Mouse (Mus musculus) ovary, postnatal 14 days (tissue): Measurements from ENCODE around the gene Sbp.
"Not testable (repeated sequence)": the region's sequence is repeated elsewhere in the genome, so short reads cannot be mapped to it uniquely, and the experiment has no call there.

Source experiments
- DNase-seq: peaks from one replicate; pipeline ENCODE4 v3.0.0; 2022; ENCODE audit warnings: low spot score

Sbp gene

DNA sequence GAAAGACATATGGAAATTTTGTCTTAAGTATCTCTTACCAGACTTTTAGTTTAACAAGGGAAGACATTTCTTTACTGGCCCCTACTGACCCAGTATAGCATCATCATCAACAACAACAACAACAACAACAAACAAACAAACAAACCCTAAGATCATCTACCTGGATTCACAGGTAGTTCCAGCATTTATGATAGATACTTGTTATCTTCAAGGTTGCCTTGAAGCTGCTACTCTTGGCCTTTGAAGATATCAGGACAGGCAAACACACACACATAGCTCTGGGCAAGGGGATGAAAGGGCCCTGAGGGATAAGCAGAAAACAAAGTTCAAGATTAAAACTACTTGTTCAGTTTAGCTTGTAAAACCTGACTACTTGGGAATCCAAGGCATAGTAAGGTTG lies at the start of gene Sbp:
TSS of gene Sbp (plus strand) at position 301 of the 400 bp plus-strand sequence.
- DNase-seq, result no peak

DNA sequence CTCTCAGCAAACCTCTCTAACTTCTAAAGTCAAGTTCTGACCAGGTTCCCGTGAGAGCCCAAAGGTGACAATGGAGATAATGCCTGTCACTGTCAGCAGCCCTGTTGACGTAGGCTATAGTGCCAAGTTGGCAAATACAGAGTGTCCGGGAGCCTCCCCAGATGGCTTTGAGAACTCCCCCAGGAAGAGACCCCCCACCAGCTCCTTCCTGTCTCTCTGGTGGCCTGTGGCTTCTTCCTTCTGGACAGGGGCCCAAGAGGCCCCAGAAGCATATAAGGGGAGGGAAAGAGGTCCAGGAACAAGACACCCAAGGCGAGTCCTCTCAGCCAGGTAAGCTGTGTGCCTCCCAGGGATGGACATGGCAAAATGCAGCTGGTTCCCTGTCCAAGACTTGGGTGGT lies 24.3 kb upstream of the Sbp start, which contains the start of gene Dcpp3:
TSS of gene Dcpp3 (plus strand) at position 301 of the 400 bp plus-strand sequence.
- DNase-seq, result not testable (repeated sequence)

DNA sequence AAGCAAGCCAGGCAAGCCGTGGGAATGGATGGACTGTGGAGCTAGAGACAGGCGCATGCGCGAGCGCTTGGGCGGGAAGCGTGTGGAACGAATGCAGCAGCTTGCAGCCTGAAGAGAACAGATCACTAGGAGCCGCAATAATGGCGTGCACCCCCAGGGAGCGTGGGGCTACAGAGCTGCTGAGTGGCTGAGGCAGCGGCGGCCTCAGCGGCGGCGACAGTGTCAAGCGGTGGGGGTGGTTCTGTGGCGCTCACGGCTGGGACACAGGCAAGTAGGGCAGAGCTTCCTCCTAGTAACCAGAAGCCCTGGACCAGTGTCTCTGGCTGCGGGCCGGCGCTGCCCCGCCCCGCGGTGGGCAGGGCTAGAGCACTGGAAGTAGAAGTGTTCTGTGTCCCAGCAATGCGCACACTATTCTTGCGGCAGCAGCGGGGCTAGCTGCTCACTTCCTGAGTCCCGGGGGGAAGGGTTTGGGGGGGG lies 16.9 kb upstream of the Sbp start:
- DNase-seq, result peak; percentile 75

DNA sequence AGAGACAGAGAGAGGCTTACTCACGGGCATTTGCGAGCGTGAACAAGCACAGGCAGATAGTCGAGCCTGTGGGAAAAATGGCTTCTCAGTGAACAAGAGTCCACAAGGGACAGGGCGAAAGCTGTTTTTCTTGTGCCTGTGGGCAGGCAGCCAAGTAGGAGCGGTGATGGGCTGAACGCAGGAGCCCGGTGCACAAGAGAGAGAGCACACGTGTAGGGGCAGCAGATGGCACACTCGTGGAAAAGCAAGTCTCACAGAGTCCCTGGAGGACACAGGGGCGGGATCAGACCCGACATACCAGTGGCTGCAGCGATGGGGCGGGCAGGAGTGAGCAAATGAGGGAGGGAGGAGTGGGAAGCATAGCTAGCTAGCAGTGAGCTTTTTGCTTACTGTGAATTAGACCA lies 16.4 kb upstream of the Sbp start:
- DNase-seq, result peak; percentile 55

DNA sequence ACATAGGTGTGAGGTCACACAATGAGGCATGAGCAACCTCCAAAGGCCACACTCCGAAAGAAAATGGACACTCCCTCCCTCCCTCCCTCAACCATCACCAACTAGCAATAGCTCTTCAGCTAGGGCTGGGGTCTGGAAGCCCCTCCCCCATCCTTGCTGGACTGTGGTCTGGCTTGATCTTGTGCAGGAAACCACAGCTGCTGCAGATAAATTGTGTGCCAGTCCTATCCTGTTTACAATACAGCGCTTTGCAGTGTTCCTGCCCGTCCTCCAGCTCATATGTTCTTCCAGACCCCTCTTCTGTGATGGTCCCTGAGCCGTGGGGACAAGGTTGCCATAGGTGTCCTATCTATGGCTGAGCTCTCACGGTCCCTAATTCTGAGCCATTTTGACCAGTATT lies 10.3 kb upstream of the Sbp start:
- no peak for DNase-seq

DNA sequence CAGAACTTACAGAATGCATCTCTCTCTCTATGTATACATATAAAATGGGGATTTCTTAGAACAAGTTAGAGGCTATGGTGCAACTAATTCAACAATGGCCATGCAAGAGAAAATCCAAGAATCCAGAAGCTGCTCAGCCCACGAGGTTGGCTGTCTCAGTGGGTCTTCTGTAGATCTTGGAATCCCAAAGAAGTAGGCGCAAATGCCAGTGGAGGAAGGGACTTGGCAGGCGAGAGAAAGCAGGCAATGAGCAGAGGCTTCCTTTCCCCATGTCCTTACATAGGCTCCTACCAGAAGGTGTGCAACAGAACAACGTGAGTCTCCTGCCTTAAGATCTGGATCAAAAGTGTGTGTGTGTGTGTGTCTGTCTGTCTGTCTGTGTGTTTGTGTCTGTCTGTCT lies 6.0 kb downstream of the Sbp start:
- not testable (repeated sequence) for DNase-seq

DNA sequence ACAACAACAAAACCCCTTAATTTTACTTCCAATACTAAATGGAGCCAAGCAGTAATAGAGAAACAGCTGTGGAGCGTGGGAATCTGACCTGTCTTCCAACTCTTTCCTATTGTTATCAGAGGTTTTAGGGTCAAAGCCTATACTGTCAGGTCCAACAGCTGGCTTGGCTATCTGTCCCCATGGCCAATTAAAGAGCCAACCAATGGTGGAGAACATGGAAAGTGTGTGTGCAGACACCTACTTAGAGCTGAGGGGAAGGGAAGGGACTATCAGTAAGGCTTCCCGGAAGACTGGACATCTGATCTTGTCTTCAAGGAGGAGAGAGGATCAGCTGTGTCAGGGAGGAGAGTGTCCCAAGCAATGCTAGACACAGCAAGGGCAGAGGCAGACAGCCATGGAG lies 7.6 kb downstream of the Sbp start:
- DNase-seq, result no peak

DNA sequence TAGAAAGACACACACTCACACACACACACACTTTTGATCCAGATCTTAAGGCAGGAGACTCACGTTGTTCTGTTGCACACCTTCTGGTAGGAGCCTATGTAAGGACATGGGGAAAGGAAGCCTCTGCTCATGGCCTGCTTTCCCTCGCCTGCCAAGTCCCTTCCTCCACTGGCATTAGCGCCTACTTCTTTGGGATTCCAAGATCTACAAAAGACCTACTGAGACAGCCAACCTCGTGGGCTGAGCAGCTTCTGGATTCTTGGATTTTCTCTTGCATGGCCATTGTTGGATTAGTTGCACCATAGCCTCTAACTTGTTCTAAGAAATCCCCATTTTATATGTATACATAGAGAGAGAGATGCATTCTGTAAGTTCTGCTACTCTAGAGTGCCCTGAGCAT lies 9.4 kb downstream of the Sbp start:
- not testable (repeated sequence) for DNase-seq

DNA sequence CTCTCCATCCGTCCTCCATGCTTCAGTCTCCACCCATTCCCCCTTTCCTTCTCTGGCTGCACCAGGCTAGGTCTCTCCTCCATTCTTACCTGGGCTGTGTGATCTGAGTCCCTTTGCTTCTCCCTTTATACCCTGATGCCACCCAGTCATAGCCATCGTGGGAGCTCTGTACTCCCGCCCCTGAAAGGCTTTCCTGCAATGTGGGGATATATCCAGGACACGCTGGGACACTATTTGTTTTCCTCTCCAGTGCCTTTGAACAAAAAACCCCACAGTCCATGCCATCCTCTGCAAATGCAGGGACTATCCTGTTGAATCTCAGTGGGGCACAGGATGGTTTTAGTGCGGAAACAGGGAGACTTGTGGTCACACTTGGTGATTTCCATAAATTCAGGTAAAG lies 13.7 kb downstream of the Sbp start, which contains the start of gene Sbpl:
TSS of gene Sbpl (minus strand) at position 101 of the 400 bp plus-strand sequence.
- DNase-seq, result no peak

DNA sequence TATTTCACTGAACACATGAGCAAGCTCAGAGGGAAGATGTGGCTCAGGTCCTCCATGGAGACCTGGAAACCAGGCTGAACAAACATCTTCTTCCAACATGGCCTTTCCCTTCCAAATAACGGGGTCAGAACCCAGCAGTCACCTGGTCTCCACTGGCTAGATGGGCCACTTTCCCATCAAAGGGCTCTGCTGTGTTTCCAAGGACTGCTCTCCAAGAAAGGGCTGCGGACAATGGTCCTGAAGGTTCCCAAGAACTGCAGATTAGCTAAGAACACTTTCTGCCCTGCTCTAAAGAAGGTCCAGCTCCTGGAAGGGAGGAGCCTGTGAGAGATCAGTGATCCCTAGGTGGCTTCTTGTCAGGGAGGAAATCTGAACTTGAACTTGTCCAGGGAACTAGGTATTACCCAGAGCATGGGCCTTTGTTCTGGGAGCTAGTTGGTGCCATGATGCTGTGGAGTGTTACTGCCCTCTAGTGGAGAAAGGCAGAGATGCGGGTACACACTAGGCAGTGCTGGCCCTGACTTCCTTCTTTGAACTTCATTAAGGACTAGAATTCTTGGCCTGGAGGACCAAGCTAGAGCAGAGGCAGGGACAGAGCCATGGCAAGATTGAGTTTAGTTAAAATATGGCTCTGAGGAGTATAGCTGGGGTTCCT lies 18.7 kb downstream of the Sbp start:
- peak; percentile 74 for DNase-seq

DNA sequence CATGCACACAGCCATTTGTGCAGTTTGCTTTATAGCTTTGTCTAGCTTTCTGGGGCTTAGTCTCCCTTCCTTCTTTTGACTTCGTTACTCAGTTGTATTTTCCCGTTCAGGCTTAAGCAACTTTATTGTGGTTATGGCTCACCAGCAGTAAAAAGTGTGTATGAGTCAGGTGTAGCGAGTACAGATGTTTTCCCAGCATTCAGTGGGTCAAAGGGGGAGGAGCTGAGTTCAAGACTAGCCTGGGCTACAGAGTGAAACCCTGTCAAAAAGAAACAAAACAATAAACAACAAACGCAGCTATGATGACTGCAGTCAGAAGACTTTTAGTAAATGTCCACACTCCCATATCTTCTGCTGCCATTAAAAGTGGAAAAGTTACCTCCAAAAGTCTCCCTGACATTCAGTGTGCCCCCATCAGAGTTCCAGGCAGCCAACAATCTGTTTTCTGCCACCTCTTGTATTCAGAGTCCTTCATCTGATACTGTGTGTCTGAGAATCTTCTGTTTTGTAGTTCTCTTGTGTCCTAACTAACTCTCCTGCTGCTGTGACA lies 20.2 kb downstream of the Sbp start:
- DNase-seq, result no peak

DNA sequence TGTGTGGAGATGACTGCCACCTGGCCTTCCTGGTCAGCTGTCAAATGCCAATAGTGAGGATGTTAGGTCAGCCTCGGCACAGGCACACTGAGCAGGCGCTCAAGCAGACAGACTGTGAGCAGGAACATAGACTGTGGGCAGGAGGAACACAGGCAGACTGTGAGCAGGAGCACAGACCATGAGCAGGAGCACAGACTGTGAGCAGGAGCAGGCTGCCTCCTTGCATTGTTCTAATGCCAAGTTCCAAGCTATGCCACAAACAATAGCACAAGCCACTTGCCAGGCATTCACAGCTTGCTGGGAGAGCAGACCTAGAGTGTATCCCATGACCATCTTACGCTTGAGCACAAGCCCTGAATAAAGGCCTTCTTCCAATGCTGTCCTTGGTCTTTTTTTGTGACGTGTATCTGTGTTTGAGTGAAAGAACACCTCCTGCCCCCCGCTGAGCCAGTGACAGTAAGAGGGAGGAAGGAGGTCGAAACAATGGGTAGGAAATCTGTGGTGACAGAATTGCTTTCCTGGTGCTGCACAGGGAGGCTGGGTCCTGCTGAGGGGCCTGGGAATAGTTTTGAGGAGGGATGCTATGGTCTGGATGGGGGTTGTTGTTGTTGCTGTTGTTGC lies 24.4 kb downstream of the Sbp start:
- no peak for DNase-seq

DNA sequence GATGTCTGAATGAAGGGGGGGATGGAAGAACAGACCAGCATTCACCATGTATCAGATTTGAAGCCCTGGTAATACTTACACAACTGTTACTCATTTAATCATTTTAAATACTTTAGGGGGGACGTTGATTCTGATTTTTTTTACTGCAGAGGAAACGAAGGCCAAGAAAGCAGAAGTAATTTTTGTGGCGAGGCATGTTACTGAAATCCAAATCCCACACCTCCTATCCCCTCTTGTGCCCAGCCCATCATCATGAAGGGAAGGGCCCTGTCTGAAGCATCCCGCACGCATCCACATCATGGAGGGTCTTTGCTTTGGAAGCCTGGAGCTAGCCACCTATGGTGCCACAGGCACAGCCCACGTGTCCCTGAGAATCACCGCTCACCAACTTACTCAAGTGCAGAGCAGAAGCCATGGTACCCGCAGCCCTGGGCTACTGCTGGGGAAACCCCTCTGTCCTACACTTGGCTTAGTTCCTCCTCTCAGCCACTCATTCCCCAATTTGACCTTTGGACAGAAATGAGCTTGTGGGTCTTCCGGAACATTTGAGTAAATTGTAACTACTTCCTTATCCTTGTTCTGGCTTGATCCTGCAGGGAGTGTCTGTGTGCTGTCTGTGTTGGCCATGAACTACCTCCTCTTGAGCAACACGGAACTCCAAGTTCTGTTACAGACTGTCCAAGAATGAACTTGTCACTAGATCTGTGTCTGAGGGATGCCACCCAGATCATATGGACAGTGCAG lies 25.4 kb downstream of the Sbp start:
- no peak for DNase-seq

DNA sequence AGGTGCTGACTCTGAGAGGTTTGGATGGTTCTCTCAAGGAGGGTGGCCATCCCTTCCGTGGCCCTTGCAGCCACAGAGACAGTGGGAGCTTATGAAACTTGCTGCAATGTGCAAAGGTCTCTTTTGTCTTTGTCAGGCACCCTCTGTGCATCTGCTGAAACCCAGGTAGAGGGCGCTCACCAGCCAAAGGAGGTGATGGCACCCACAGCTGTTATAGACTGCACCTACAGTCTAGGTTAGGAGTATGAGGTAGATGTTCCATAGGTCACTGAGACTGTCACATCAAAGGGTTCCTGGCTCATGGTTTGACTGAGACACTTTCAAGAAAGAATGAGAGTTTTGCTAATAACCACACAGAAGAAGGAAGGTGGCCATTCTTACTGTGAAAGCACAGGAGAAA lies 27.3 kb downstream of the Sbp start:
- no peak for DNase-seq

DNA sequence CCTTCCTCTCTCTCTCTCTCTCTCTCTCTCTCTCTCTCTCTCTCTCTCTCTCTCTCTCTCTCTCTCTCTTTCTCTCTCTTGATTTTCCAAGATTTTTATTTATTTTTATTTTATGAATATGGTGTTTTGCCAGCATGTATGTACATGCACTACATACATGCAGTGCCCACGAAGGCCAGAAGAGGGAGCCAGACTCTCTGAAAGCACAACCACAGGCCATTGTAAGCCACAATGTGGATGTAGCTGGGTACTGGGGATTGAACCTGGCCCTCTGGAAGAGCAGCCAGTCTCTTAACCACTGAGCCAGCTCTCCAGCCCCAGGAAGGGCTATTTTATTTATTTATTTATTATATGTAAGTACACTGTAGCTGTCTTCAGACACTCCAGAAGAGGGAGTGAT lies 27.8 kb downstream of the Sbp start:
- DNase-seq, result peak; percentile 68

DNA sequence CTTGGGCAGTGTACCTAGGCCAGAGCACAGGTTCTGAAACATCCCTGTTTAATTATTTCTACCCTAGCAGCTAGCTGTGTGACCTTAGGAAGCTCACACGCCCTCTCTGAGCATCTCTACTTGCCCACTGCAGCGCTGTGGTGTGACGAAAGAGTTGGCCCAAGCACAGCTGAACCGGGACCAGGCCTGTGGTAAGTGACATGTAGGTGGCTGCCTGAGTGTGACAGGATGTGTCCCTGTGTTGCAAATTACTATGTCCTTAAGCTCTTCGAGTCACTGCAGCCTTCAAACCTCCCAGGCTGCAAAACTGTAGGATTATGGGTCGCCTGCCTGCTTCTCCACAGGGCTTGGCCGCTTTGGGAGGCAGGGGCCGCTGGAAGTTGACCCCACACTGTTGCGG lies 29.8 kb downstream of the Sbp start:
- DNase-seq, result no peak

DNA sequence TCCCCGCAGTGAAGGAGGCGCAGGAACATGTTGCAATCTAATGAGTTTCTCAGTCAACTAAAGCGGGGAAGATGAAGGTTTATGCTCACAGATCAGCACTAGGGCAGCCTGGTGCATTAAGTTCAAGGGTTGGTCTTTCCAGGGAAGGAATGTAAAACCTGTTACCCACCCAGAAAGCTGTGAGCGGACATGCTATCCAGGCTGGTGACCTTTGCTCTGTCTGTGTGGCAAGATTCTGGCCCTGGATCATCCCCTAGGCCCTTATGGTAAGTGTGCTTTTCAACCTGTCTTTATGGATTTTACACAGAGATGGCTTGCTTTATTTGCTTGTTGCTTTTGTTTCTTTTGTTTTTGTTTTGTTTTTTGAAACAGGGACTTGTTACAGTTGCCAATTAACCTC lies 35.2 kb downstream of the Sbp start:
- DNase-seq, result no peak

DNA sequence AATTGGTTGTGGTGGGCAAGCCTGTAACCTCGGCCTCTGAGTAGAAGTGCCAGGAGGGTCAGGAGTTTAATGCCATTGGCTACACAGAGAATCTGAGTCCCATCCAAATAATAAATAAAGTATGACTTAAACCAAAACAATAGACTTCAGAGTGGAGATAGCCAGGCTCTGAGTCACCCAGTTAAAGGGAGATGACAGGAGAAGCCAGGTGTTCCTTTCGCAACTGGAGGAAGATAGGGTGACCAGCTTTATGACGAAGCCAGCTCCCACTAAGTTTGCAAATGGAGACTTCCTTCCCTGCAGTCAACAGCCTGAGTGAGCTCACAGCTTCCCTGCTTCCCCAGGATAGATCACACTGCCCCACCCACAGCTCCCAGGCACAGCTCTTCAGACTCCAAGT lies 38.0 kb downstream of the Sbp start:
- DNase-seq, result no peak

DNA sequence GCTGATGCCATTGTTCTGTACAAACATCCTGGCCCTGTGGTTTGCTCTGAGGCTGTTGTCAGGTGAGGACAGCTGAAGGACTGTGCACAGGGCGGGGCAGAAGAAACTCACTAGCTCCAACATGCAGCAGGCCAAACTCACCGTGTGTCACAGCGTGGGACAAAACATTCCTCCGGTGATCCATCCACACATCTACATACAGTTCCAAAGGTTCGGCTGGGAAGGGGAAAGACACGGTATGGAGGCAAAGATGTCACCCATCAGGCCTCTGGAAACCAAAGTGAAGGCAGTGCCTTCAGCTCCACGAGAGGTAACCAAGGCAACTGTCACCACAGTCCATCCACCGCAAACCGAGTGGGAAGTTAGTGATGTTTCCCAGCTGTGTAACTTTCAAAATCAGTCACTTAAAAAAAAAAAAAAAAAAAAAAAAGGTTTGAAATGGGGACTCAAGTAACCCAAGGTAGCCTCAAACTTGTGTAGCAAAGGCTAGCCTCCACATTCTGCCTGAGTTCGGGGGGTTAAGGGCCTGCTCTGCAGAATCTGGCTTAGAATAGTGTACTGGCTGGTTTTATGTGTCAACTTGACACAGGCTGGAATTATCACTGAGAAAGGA lies 38.9 kb downstream of the Sbp start, which contains the start of gene Prss30:
TSS of gene Prss30 (minus strand) at position 270 of the 613 bp plus-strand sequence.
- no peak for DNase-seq

DNA sequence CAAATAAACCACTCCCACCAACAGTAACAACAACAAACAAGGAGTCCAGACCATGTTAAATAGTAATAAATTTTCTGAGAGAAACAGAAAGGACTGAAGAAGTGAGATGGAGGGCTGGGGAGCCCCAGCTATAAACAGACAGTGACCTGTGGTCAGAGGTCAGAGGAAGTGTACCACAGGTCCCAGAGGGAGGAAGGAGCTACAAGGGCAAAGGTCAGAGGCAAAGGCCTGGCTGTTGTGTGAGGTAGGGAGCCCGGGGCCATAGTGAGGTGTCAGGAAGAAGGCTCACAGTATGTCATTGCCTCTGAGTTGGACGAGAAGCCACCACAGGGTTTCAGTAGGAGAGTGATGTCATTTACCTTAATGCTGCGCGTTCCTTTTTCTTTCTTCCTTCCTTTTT lies 41.4 kb downstream of the Sbp start:
- no peak for DNase-seq

DNA sequence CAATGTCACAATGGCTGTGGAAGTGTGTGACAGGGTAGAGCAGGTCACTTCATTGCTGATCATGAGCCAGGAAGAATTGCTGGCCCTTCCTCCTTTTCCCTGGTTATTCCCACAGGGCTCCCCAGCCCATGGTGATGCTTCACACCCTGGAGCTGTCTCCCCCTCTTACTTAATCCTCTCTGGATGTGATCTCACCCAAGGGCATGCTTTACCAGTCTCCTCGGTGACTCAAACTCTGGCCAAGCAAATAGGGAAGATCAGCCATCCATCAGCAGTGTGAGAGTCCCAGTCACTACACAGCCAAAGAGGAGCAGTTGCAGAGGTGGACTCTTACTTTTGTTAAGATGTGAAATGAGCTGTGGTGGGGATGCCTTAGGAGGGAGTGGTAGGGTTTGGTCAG lies 43.5 kb downstream of the Sbp start:
- no peak for DNase-seq

DNA sequence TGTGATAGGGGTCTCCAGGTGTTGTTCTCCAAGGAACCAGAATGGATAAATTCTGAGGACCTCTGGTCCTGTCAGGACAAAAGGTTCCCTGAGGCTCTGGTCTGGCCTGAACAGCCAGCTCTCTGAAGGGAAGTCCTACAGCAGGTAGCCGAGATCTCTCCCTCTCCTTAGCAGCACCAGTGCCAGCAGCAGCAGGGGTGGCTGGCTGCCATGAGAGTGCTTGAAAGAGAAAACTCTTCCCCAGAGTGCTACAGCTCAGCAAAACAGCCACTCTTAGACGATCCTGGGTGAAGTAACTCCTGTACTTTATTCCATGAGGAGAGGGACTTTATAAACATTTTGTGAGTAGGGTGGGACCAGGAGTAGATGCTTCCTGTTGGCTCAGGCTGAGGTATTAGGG lies 48.3 kb downstream of the Sbp start:
- DNase-seq, result no peak
